Mouse (Mus musculus) MEL (cell line): ENCODE measurements around the gene Add1. TPM values are rescaled to one million over a fixed set of nuclear protein-coding genes. Genes with fewer than 3 reads are reported as not detected.
A peak's percentile ranks its signal among the peaks of the same experiment; 100 is the strongest.

ENCODE experiments used
- DNase-seq: peaks from one replicate; pipeline ENCODE4 v3.0.0; 2011; ENCODE audit warnings: low read depth, low spot score
- H3K27ac ChIP-seq: 2 replicates; pipeline ENCODE4 v1.5.1; 2012; ENCODE audit warnings: low read depth, mild to moderate bottlenecking, control low read depth, low read length, moderate library complexity; ENCODE audit not compliant: control insufficient read depth
- H3K27me3 ChIP-seq, 2 experiments: fragments of 150-350 bp in 1 of 2; sonication (generic) in 1 of 2; 2 replicates each; pipeline ENCODE4 v1.6.1; 2012; ENCODE audit warnings: low read length in 2 of 2, mild to moderate bottlenecking in 2 of 2, improper control_type of control experiment in 1 of 2, moderate library complexity in 1 of 2; ENCODE audit not compliant: insufficient read depth in 2 of 2, control insufficient read depth in 1 of 2
- H3K36me3 ChIP-seq, 2 experiments: 2 replicates each; pipeline ENCODE4 v1.6.1; 2012 to 2014; ENCODE audit warnings: low read length in 2 of 2, improper control_type of control experiment in 1 of 2, inconsistent platforms in 1 of 2, mild to moderate bottlenecking in 1 of 2; ENCODE audit not compliant: insufficient read depth in 2 of 2, control insufficient read depth in 1 of 2
- H3K4me1 ChIP-seq, 2 experiments: fragments of 150-350 bp in 1 of 2; sonication (generic) in 1 of 2; 2 replicates each; pipeline ENCODE4 v1.6.1; 2012; ENCODE audit warnings: low read length in 2 of 2, improper control_type of control experiment in 1 of 2, mild to moderate bottlenecking in 1 of 2; ENCODE audit not compliant: insufficient read depth in 2 of 2, control insufficient read depth in 1 of 2
- H3K4me3 ChIP-seq, 2 experiments: fragments of 150-350 bp in 1 of 2; sonication (generic) in 1 of 2; 2 replicates each; pipeline ENCODE4 v1.5.1; 2012; ENCODE audit warnings: low read depth in 2 of 2, low read length in 2 of 2, mild to moderate bottlenecking in 2 of 2, moderate library complexity in 2 of 2, control low read depth in 1 of 2, improper control_type of control experiment in 1 of 2; ENCODE audit not compliant: control insufficient read depth in 1 of 2, insufficient read depth in 1 of 2
- H3K79me2 ChIP-seq: 2 replicates; pipeline ENCODE4 v1.6.1; 2012; ENCODE audit warnings: mild to moderate bottlenecking, low read length, moderate library complexity; ENCODE audit not compliant: control insufficient read depth, poor library complexity, insufficient read depth
- H3K9ac ChIP-seq: 2 replicates; pipeline ENCODE4 v1.6.1; 2012; ENCODE audit warnings: low read depth, mild to moderate bottlenecking, control low read depth, low read length, moderate library complexity; ENCODE audit not compliant: control insufficient read depth, poor library complexity, severe bottlenecking
- H3K9me3 ChIP-seq: fragments of 150-350 bp; sonication (generic); replicated peaks from 2 replicates; pipeline ENCODE4 v1.6.1; 2012; ENCODE audit warnings: mild to moderate bottlenecking, low read length, improper control_type of control experiment, moderate library complexity; ENCODE audit not compliant: insufficient read depth
- CHD2 ChIP-seq: IDR thresholded peaks from 2 replicates; pipeline ENCODE4 v1.6.1; 2011; ENCODE audit warnings: low read length, improper control_type of control experiment
- E2F4 ChIP-seq: IDR thresholded peaks from 2 replicates; pipeline ENCODE4 v1.6.1; 2011; ENCODE audit warnings: low read depth, low read length, improper control_type of control experiment, borderline replicate concordance
- ETS1 ChIP-seq: IDR thresholded peaks from 2 replicates; pipeline ENCODE4 v1.6.1; 2012; ENCODE audit warnings: low read depth, mild to moderate bottlenecking, inconsistent platforms, low read length, improper control_type of control experiment, moderate library complexity
- HCFC1 ChIP-seq: IDR thresholded peaks from 2 replicates; pipeline ENCODE4 v1.6.1; 2012; ENCODE audit warnings: low read depth, mild to moderate bottlenecking, inconsistent platforms, low read length, improper control_type of control experiment, moderate library complexity
- JUND ChIP-seq: IDR thresholded peaks from 2 replicates; pipeline ENCODE4 v1.6.1; 2011; ENCODE audit warnings: low read depth, mild to moderate bottlenecking, improper control_type of control experiment, low read length
- KAT2A ChIP-seq: conservative IDR thresholded peaks from 2 replicates; pipeline ENCODE4 v1.6.1; 2012; ENCODE audit warnings: low read depth, low read length, improper control_type of control experiment, inconsistent platforms
- MAFK ChIP-seq: IDR thresholded peaks from 2 replicates; pipeline ENCODE4 v1.6.1; 2011; ENCODE audit warnings: low read depth, mild to moderate bottlenecking, low read length, improper control_type of control experiment, borderline replicate concordance
- MAZ ChIP-seq: IDR thresholded peaks from 2 replicates; pipeline ENCODE4 v1.6.1; 2012; ENCODE audit warnings: low read depth, mild to moderate bottlenecking, inconsistent platforms, low read length, improper control_type of control experiment
- MXI1 ChIP-seq: IDR thresholded peaks from 2 replicates; pipeline ENCODE4 v1.6.1; 2011; ENCODE audit warnings: mild to moderate bottlenecking, low read depth, low read length, improper control_type of control experiment
- MYB ChIP-seq: IDR thresholded peaks from 2 replicates; pipeline ENCODE4 v1.6.1; 2011; ENCODE audit warnings: mild to moderate bottlenecking, low read depth, low read length, improper control_type of control experiment
- MYC ChIP-seq: IDR thresholded peaks from 2 replicates; pipeline ENCODE4 v1.6.1; 2011; ENCODE audit warnings: low read depth, mild to moderate bottlenecking, low read length, improper control_type of control experiment, moderate library complexity
- POLR2A ChIP-seq, 2 experiments: IDR thresholded peaks; 2 replicates each; pipeline ENCODE4 v1.6.1; 2011 to 2012; ENCODE audit warnings: low read length in 2 of 2, mild to moderate bottlenecking in 2 of 2, control low read depth in 1 of 2, improper control_type of control experiment in 1 of 2, low read depth in 1 of 2, moderate library complexity in 1 of 2; ENCODE audit not compliant: control insufficient read depth in 1 of 2, insufficient read depth in 1 of 2, poor library complexity in 1 of 2
- POLR2AphosphoS2 ChIP-seq: IDR thresholded peaks from 2 replicates; pipeline ENCODE4 v1.6.1; 2011; ENCODE audit warnings: low read length, improper control_type of control experiment
- POLR2AphosphoS5 ChIP-seq: IDR thresholded peaks from 2 replicates; pipeline ENCODE4 v1.6.1; 2012; ENCODE audit warnings: low read depth, borderline replicate concordance, mild to moderate bottlenecking, inconsistent platforms, low read length, moderate library complexity, mixed read lengths
- SIN3A ChIP-seq: IDR thresholded peaks from 2 replicates; pipeline ENCODE4 v1.6.1; 2012; ENCODE audit warnings: low read length, improper control_type of control experiment, inconsistent platforms
- TAL1 ChIP-seq: IDR thresholded peaks from 2 replicates; pipeline ENCODE4 v1.6.1; 2012; ENCODE audit warnings: mild to moderate bottlenecking, inconsistent platforms, low read length, moderate library complexity, mixed read lengths
- polyA plus RNA-seq, 2 experiments: library from polyadenylated mRNA; stranded (reverse) in 1 of 2; unstranded in 1 of 2; fragments of >175 nt in 1 of 2; fragments of >200 nt in 1 of 2; gene quantifications; 2 replicates each; pipeline versions ENCODE4 v1.2.1 to v1.2.4; 2012; ENCODE audit warnings: low replicate concordance in 2 of 2, low read depth in 1 of 2; ENCODE audit not compliant: insufficient read length in 2 of 2, insufficient read depth in 1 of 2, missing spikeins in 1 of 2
- total RNA-seq: library from RNA; depleted of rRNA; stranded (reverse); fragments of 300-350 nt; gene quantifications from 2 replicates; pipeline ENCODE4 v1.2.3, GENCODE M21; 2012

The Add1 gene
- total and polyA plus RNA-seq, 3 experiments: 79.3 to 127 TPM; not detected in 1

DNA sequence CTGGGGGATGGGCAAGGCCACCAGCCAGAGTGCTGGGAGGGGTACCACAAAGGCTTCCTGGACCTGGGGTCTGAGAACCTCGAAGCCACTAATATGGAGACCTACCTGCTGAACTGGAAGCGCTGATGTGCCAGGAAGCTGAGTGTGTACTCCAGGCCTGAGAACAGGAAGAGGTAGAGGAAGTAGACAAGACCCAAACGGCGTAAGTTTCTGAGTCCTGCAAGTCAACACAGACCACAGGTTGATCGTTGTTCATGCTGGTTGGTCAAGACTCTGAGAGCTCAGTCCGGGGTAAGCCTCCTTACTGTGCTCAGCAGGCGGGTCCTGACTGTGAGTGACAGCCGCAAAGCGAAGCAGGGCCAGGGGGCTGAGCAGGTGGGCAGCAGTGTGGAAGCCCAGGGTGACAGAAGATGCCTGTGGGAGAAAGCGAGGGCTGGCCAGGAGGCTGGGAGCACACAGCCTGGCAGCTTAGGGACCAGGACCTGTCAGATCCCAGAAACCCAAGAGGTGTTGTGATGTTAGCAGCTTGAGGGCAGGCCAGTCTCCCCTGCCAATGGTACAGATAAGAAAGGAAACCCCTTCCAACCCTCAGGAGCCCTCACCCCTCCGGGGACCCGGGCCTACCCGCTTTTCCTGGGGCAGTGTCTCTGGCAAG lies 61.4 kb downstream of the Add1 start:
- no peaks in the 10 kb centered on the region for H3K27me3 ChIP-seq
- peaks cover 0 to 9% of the 10 kb centered on the region in 2 experiments; a peak in 3 of 4 replicates for H3K36me3 ChIP-seq
- no peak for TF ChIP-seq KAT2A
- TF ChIP-seq POLR2AphosphoS2: no peak
- no peak for TF ChIP-seq HCFC1
- TF ChIP-seq TAL1: no peak
- TF ChIP-seq E2F4: no peak
- TF ChIP-seq MAZ: no peak
- TF ChIP-seq CHD2: no peak
- no peak for TF ChIP-seq MXI1
- no peak for TF ChIP-seq MAFK
- no peak for TF ChIP-seq SIN3A
- no peak for TF ChIP-seq JUND
- TF ChIP-seq ETS1: no peak
- TF ChIP-seq MYB: no peak
- no peak for TF ChIP-seq POLR2AphosphoS5
- TF ChIP-seq POLR2A (IDR thresholded peaks at IDR 0.05; ENCODE audit: control insufficient read depth in 1 of 2, insufficient read depth in 1 of 2, low read depth in 1 of 2, low read length in 2 of 2, poor library complexity in 1 of 2): no peak
- TF ChIP-seq, all 39 proteins: peak for 0
- Histone ChIP-seq H3K79me2 (peaks cover 13% of the 10 kb centered on the region), H3K4me1 (peaks cover 0 to 18% of the 10 kb centered on the region in 2 experiments; a peak in 2 of 4 replicates), H3K4me3 (no peak overlapping the region), H3K27ac (no peak overlapping the region), H3K9ac (no peak overlapping the region), H3K9me3 (no peaks in the 10 kb centered on the region)
- DNase-seq: no peak

DNA sequence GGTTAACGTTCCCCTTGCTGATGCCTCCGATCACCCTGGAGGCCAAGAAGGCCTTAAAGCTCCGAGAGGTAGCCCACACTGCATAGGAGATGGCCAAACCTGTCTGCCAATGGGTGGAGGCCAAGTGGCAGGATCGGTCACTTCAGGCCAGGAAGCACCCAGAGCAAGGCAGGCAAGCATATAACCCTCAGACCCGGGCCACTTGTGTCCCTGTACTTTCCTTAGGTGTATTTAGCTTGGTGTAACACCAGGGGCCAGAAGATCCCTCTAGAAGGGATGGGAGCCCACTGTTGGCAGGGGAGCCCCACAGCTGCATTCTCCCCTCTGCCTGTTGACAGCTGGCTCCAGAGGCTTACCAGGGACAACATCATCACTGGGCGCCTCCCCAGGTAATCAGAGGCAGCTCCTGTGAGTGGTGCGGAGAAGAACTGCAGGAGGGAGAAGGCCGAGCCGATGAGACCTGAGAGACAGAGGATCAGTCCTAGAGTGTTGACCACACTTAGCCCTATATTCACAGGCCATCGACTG lies 62.3 kb downstream of the Add1 start:
- peak; percentile 35 for DNase-seq
- H3K27ac ChIP-seq: peak overlapping the region; percentile 78; the same call in 1 of the 2 replicates
- peaks cover 13% of the 10 kb centered on the region for H3K79me2 ChIP-seq
- no peaks in the 10 kb centered on the region for H3K27me3 ChIP-seq
- H3K9me3 ChIP-seq: no peaks in the 10 kb centered on the region
- peak overlapping the region; percentile 76 for H3K9ac ChIP-seq
- H3K36me3 ChIP-seq: peaks cover 0 to 9% of the 10 kb centered on the region in 2 experiments
- peaks cover 0 to 18% of the 10 kb centered on the region in 2 experiments; a peak in 2 of 4 replicates for H3K4me1 ChIP-seq
- peak overlapping the region; percentile 56 to 67 for H3K4me3 ChIP-seq
- TF ChIP-seq HCFC1: 0 out of 2 replicates have a peak, but pooled peaks have one; percentile 4
- TF ChIP-seq MYC: no peak
